Mouse (Mus musculus): ENCODE data around the gene Gcc1. TPM values are rescaled to one million over a fixed set of nuclear protein-coding genes. Genes with fewer than 3 reads are reported as not detected.

Gene Gcc1
- polyA plus RNA-seq, 1 experiment = 4.1 TPM

DNA sequence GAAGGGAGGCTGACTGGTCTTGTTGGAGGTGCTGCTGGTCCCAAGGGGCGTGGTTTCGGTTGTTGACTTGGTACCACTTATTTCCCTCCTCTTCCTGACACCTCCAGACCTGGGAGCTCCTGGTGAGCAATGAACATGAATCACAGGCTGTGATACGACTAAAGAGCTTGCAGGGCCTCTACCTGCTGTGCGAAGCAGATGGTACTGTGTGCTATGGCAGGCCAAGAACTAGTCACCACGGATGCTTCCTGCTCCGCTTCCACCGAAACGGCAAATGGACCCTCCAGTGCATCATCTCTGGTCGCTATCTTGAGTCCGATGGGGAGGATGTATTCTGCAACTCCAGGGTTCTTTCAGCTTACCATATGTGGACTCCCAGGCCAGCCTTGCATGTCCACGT lies 1.7 kb upstream of the Gcc1 start:
- Histone ChIP-seq H3K27ac (replicated peaks; ENCODE audit: low read depth, low read length) (no peak overlapping the region), H3K4me1 (ENCODE audit: control insufficient read depth, insufficient read depth, insufficient read length, low read length) (no peaks in the 10 kb centered on the region), H3K4me3 (ENCODE audit: insufficient read depth, low read depth, low read length) (no peak overlapping the region)

DNA sequence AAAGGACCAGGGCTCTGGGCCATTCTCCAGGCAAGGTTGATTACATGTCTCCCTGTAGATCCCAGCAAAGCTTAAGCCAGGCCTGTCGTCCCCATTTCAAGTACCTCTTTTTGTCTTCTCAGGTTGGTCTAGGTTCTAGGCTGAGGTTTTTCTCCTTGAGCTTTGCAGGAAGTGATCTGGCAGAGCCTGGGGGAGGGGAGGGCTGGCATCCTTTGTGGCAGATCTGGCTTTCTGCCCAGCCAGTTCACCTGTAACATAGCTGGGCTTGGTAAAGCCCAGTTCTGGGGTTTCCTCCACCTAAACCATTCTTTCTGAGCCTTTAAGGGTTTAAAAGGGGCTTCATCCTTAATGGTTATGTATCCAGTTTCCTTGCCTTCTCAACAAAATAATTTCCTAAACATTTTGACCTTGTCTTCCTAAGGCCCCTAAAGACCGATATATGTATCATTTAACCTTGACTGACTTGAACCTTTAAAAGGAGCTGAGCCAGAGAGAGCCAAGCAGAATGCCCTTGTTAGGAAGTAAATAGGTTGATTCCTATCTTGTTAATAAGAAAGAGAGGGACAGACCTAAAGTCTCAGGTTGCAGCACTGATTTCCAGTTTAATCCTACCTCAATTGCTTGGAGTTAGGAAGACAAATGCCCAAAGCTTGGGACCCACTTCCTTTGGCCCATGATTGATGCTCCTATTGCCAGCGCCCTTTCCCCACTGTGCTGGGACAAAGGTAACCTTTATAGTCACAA lies 922 bp downstream of the Gcc1 start, which contains the start of gene Fscn3:
Gene Fscn3, plus strand, starts transcription at position 694 of the 744 bp plus-strand sequence.
- Histone ChIP-seq H3K4me3 (ENCODE audit: insufficient read depth, low read depth, low read length) (no peak within 1 kb of the TSS), H3K4me1 (ENCODE audit: control insufficient read depth, insufficient read depth, insufficient read length, low read length) (peaks cover 3% of the 10 kb centered on the region), H3K27ac (replicated peaks; ENCODE audit: low read depth, low read length) (no peak within 1 kb of the TSS)

DNA sequence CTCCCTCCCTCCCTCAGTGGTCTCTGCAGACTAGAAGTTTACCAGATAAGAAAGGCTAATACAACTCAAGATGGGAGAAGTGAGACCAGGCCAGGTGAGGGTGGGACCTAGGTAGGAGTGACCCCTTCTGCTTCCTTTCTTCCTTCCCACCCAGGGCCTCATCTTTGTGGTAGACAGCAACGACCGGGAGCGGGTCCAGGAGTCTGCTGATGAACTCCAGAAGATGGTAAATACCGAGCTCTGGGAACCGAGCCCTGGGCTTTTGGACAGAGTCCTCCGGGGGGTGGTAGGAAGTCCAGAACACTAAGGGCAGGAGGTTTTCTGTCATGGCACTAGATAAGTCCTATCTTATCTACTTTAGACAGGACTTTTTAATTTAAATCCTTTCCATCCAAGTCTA lies 3.2 kb downstream of the Gcc1 start:
- Histone ChIP-seq H3K27ac (replicated peaks; ENCODE audit: low read depth, low read length) (no peak overlapping the region), H3K4me3 (ENCODE audit: insufficient read depth, low read depth, low read length) (0 out of 2 replicates have a peak overlapping the region, but pooled peaks have one; percentile 93)

DNA sequence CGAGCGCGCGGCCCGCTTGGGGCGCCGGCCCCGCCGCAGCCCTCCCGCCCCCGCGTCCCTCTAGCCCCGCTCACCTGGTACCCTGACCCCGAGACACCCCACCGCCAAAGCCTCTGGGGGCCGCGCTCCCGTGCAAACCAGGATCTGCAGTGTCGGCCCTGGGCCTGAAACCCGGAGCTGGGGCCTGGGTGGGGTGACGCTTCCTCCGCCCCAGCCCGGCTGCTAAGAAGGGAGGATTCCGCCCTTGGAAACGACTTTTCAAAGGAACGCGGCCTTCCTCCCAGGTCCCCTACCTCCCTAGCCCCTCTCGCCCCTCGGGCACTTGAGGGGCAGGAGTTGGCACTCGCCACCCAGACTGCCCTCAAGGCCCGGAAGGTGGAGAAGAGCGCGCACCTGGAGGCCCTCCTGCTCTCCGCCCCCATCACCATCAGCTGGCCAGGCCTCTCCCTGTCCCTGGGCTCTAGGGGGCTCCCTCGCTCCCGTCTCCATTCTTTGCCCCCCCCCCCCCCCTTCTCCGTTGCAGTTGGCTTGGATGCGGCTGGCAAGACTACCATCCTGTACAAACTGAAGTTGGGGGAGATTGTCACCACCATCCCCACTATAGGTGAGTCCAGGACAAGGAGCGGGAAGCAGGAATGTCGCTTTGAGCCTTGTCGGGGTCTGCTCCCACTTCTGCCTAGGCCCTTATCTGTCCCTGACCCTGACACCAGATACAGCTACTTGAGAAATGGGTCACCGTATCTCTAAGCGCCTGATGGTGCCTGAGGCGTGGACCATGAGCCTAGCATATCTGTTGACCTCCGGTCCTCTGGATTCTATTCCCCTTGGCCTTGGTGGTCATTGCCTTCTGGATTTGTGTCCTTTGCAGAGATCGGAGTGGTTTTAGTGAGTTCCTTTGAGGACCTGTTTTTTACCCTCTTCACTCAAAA lies 4.2 kb downstream of the Gcc1 start:
- Histone ChIP-seq H3K4me1 (ENCODE audit: control insufficient read depth, insufficient read depth, insufficient read length, low read length) (peaks cover 18% of the 10 kb centered on the region), H3K27ac (replicated peaks; ENCODE audit: low read depth, low read length) (peak overlapping the region; percentile 64), H3K4me3 (ENCODE audit: insufficient read depth, low read depth, low read length) (peak overlapping the region; percentile 93)

More for the DNA sequence above, 3.2 kb downstream of the Gcc1 start:
- H3K4me1 ChIP-seq (ENCODE audit: control insufficient read depth, insufficient read depth, insufficient read length, low read length) = peaks cover 11% of the 10 kb centered on the region

DNA sequence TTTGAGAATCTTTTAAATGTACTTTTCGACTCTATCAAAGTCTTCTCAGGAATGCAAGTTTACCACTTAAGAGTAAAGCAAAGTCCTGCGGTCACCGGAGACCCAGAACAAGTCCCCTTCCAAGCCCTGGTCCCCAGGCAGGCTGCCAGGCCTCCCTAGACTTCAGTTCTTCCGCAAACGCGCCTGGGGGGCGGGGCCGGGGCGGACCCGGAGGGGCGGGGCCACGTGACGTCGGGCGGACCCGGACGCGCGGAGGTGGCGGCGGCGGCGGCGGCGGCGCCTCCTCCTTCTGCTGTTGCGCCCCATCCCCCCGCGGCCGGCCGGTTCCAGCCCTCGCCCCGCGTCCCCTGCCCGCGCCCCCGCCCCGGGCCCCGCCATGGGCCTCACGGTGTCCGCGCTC lies 4.9 kb downstream of the Gcc1 start, which contains the start of gene Arf5:
Gene Arf5, plus strand, starts transcription at position 248 of the 400 bp plus-strand sequence.
- Histone ChIP-seq H3K27ac (replicated peaks; ENCODE audit: low read depth, low read length) (peak within 1 kb of the TSS; percentile 64), H3K4me3 (ENCODE audit: insufficient read depth, low read depth, low read length) (peak within 1 kb of the TSS; percentile 93), H3K4me1 (ENCODE audit: control insufficient read depth, insufficient read depth, insufficient read length, low read length) (peaks cover 24% of the 10 kb centered on the region)

DNA sequence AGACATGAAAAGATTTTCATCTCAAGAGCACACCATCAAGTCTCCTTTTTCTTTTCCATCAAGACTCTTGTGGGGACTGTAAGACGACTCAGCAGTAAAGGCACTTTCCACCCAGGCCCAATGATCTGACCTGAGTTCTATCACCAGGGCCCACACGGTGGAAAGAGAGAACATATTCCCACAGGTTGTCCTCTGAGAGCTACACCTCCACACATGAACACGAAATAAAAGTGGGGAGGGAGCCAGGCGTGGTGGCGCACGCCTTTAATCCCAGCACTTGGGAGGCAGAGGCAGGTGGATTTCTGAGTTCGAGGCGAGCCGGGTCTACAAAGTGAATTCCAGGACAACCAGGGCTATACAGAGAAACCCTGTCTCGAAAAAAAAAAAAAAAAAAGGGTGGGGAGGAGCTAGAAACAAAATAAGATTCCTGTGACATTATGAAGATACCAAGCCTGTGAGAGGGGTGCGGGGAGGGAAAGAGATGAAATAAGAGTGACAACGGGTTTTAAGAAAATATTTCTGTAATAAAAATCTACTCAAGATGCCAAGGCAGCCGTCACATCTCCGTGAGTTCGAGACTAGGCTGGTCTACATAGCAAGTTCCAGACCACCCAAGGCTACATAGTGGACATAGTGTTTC lies 5.4 kb downstream of the Gcc1 start:
- Histone ChIP-seq H3K4me3 (ENCODE audit: insufficient read depth, low read depth, low read length) (peak overlapping the region; percentile 27), H3K4me1 (ENCODE audit: control insufficient read depth, insufficient read depth, insufficient read length, low read length) (peaks cover 24% of the 10 kb centered on the region), H3K27ac (replicated peaks; ENCODE audit: low read depth, low read length) (0 out of 2 replicates have a peak overlapping the region, but pooled peaks have one; percentile 40)

DNA sequence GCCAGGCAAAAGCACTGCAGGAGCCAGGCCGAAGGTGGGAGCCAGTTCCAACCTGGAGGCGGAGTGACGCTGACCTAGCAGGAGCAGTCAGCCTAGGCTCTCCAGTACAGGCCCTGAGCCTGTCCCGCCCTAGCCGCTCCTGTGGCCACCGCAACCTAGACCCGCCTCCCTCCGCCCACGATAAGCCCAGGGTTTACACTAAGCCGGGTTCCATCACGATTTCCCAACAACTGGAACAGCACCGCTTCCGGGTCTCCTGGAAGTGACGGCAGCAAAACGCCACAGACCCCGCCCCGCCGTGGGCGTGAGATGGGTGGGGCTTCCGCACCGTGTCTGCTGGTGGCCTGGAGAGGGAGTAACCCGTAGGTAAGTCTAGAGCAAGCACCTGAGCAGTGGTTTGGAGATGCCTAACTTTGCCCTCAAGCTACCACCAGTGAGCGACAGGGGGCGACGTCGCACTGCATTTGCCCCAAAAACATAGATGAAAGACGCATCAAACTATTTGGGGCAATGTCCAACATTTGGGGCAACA lies 6.7 kb downstream of the Gcc1 start:
- Histone ChIP-seq H3K27ac (replicated peaks; ENCODE audit: low read depth, low read length) (peak overlapping the region; percentile 74), H3K4me1 (ENCODE audit: control insufficient read depth, insufficient read depth, insufficient read length, low read length) (peaks cover 26% of the 10 kb centered on the region)

DNA sequence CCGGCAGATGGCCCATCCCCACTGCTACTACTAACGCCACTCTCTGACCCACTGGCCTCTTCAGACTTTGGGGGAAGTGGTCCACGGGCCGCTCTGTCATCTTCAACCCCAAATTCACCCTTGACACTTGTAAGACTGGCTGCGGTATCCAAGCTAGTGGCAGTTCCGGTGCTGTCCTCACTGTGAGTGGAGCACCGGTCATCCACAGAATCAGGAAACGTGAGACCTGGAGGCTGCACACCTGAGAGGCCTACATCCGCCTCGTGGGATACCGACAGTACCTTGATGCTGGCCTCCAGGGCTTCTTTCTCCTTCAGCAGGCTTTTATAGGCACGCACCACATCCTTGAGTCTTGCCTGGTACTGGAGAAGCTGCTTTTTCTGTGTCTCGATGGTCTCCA lies 7.3 kb downstream of the Gcc1 start:
- H3K27ac ChIP-seq (replicated peaks; ENCODE audit: low read depth, low read length) = peak overlapping the region; percentile 74
- peak overlapping the region; percentile 91 for H3K4me3 ChIP-seq (ENCODE audit: insufficient read depth, low read depth, low read length)
- peaks cover 26% of the 10 kb centered on the region for H3K4me1 ChIP-seq (ENCODE audit: control insufficient read depth, insufficient read depth, insufficient read length, low read length)

More for the DNA sequence above, 6.7 kb downstream of the Gcc1 start:
- H3K4me3 ChIP-seq (ENCODE audit: insufficient read depth, low read depth, low read length) = peak overlapping the region; percentile 91

DNA sequence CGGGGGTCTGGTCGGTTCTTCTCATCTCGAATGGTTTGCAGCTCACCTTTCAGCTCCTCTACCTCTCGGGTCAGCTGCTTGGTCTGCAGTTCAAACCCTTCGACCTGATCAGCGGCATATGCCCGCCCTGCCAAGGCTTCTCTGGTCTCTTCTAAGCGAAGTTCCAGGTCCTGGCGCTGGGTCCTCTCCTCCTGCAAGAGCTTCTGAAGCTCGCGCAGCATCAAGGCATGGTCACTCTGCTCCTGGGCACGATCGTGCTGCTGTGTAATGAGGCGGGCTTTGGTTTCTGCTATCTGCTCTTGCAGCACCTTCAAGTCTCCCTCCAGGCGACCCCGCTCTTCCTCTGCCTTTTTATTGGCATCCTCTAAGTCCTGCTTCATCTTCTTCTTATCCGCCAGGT lies 7.8 kb downstream of the Gcc1 start:
- peaks cover 26% of the 10 kb centered on the region for H3K4me1 ChIP-seq (ENCODE audit: control insufficient read depth, insufficient read depth, insufficient read length, low read length)
- H3K27ac ChIP-seq (replicated peaks; ENCODE audit: low read depth, low read length) = no peak overlapping the region

DNA sequence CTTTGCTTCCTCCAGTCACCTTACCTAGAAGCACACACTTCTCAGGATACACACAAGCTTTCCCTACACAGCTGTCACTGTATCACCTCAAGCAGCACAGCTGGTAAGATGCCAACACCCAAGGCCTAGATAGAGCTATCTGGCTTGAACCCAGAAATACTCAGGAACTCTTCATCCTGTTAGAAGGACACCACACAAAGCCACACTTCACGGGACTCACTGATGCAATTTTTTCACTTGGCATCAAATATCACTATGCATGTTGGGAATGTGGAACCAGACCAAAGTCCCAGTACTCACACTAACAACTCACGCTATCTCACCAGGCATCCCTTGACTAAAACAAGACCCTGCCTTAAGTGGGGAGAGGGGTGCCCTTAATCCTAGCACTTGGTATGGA lies 8.5 kb downstream of the Gcc1 start:
- H3K27ac ChIP-seq (replicated peaks; ENCODE audit: low read depth, low read length) = peak overlapping the region; percentile 33
- peak overlapping the region; percentile 21 for H3K4me3 ChIP-seq (ENCODE audit: insufficient read depth, low read depth, low read length)
- H3K4me1 ChIP-seq (ENCODE audit: control insufficient read depth, insufficient read depth, insufficient read length, low read length) = peaks cover 26% of the 10 kb centered on the region

More for the DNA sequence above, 7.8 kb downstream of the Gcc1 start:
- H3K4me3 ChIP-seq (ENCODE audit: insufficient read depth, low read depth, low read length) = peak overlapping the region; percentile 91

DNA sequence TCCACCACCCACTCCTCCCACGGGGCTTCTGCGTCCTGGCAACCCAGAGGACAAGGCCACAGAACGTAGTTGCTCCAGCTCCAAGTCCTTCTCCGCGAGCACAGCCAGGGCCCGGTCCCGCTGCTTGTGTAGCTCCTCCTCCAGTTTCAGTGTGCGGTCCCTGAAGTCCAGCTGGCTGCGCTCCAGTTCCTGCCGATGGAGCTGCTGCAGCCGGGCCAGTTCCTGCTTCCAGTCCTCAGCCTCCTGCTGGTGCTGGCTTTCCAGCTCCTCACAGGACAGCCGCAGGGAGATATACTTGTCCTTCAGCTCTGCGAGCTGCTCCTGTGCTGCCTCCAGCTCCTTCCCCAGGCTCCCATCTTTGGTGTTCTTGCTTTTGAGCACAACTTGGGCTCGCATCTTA lies 9.7 kb downstream of the Gcc1 start:
- Histone ChIP-seq H3K27ac (replicated peaks; ENCODE audit: low read depth, low read length) (peak overlapping the region; percentile 55), H3K4me1 (ENCODE audit: control insufficient read depth, insufficient read depth, insufficient read length, low read length) (peaks cover 23% of the 10 kb centered on the region), H3K4me3 (ENCODE audit: insufficient read depth, low read depth, low read length) (peak overlapping the region; percentile 45)

DNA sequence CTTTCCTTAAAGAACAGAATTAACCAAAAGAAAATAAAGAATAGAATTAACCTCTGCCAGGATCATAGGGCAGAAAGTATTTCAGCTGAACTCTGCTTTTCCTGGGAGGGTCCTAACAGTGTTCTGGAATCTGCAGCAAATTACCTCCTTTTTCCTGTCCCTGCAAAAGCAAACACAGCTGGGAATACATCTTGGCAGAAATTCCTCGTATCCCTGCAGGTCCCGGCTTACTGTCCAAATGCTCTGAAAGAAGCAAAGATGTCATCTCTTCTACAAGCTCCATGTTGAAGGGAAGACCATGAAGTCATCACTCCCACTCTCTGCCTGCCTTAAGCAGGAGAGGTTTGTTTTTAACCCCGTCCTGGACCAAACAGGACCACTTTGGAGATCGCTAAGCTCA lies 11.2 kb downstream of the Gcc1 start:
- peak overlapping the region; percentile 78 for H3K27ac ChIP-seq (replicated peaks; ENCODE audit: low read depth, low read length)
- 0 out of 2 replicates have a peak overlapping the region, but pooled peaks have one; percentile 0 for H3K4me3 ChIP-seq (ENCODE audit: insufficient read depth, low read depth, low read length)
- peaks cover 23% of the 10 kb centered on the region for H3K4me1 ChIP-seq (ENCODE audit: control insufficient read depth, insufficient read depth, insufficient read length, low read length)

DNA sequence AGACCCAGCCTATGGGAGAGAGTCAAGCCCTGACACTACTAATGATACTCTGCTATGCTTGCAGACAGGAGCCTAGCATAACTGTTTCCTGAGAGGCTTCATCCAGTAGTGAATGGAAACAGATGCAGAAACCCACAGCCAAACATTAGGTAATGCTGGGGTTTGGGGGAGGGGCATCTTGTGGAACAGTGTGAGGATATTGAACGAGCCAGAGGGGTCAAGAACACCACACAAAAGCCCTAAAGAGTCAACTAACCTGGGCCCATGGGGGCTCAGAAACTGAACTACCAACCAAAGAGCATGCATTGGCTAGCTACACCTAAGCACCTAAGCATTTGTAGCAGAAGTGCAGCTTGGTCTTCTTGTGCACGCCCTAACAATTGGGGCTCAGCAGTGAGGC lies 17.0 kb downstream of the Gcc1 start:
- Histone ChIP-seq H3K27ac (replicated peaks; ENCODE audit: low read depth, low read length) (no peak overlapping the region), H3K4me3 (ENCODE audit: insufficient read depth, low read depth, low read length) (no peak overlapping the region), H3K4me1 (ENCODE audit: control insufficient read depth, insufficient read depth, insufficient read length, low read length) (no peaks in the 10 kb centered on the region; the same call in 1 of the 2 replicates)

DNA sequence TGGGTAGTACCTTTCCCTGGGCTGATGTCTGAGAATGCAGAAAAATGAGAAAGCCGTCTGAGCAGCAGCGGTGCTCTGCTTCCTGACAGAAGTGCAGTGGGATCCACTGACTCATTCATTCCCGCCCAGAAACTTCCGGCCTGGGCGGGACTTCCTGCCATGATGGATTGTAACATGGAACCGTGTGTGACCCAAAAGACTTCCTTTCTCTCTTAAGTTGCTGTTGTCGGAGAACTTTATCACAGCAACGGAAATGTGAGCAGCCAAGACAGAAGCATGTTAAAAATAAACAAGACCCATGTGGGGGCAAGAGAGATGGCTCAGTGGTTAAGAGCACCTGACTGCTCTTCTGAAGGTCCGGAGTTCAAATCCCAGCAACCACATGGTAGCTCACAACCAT lies 18.1 kb downstream of the Gcc1 start:
- Histone ChIP-seq H3K27ac (replicated peaks; ENCODE audit: low read depth, low read length) (no peak overlapping the region), H3K4me3 (ENCODE audit: insufficient read depth, low read depth, low read length) (no peak overlapping the region), H3K4me1 (ENCODE audit: control insufficient read depth, insufficient read depth, insufficient read length, low read length) (no peaks in the 10 kb centered on the region)
